Mouse (Mus musculus) CD4-positive, CD25-positive, alpha-beta regulatory T cell (primary cell): Measurements from ENCODE around the gene Eef1akmt4. TPM values are rescaled to one million over a fixed set of nuclear protein-coding genes. Genes with fewer than 3 reads are reported as not detected.

Source experiments
- polyA plus RNA-seq: library from polyadenylated mRNA; unstranded; fragments of 100-300 nt; shearing (Covaris generic); gene quantifications from one replicate; pipeline ENCODE4 v1.2.1, GENCODE M21; 2017

The Eef1akmt4 gene
- 20.3 TPM for polyA plus RNA-seq

DNA sequence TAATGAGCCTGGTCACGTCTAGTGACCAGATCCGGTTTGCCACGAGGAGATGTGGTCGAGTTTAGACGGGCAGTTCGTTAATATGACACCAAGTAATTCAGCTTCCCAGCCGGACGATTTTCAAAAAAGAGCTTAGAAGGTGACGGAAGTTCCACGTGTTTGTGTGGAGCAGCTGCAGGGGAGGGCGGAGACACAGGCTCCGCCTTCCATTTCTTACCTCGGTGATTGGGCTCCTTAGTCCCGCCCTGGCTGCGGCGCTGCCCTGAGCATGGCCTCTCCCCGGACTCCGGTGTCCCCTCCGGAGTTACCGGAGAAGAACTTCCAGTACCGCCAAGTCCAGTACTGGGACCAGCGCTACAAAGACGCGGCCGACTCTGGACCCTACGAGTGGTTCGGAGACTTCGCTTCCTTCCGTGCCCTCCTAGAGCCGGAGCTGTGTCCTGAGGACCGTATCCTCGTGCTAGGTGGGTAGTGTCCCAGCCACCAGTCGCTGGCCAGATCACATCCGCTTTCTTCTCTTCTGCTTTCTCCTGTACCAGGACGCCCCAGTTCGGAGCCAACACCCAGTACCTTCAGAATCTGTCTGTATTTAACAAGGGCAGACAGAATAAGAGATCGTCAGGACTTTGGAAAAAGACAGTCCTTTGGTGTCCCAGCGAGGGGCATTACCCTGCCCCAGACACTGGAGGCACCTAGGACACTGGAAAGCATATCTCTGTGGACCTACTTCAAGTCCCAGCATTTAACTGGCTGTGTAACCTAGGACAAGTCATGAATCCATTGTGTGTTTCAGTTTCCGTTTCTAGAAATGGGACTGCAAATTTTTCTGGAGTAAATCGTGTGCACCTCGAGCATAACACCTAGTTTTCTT lies at the start of gene Eef1akmt4, which contains the start of the genes Gm49333 and Alg3:
TSS of gene Eef1akmt4 (plus strand) at position 237 of the 871 bp plus-strand sequence.
TSS of gene Gm49333 (plus strand) at position 254 of the 871 bp plus-strand sequence.
TSS of gene Alg3 (minus strand) at position 379 of the 871 bp plus-strand sequence.

DNA sequence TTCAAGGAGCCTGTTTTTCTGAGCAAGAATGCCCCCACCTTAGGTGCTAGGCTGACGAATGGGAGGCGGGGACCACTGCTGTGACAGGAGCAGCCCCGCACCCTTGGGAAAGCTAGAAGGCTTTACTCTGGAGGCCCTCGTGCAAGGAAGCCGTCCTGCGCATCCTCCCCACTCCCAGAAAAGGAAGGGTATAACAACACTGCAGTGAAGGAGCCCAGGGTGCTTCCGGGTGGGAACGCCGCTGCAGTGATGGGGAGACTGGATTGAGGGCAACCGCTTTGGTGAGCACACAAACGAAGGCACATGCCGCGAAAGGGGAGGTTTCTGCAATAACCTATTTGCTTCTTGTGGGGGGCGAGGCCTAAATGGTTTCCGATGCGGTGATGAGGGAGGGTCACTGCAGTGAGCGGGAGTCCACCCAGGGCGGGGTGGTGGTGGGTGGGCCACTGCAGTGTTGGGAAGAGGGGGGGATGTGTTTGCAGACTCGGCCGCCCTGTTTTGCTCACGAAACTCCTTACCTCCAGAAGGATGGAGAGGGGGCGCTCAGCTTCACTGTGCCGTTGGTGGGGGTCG lies 21.9 kb upstream of the Eef1akmt4 start, which contains the start of gene Vwa5b2:
TSS of gene Vwa5b2 (plus strand) at position 106 of the 573 bp plus-strand sequence.

DNA sequence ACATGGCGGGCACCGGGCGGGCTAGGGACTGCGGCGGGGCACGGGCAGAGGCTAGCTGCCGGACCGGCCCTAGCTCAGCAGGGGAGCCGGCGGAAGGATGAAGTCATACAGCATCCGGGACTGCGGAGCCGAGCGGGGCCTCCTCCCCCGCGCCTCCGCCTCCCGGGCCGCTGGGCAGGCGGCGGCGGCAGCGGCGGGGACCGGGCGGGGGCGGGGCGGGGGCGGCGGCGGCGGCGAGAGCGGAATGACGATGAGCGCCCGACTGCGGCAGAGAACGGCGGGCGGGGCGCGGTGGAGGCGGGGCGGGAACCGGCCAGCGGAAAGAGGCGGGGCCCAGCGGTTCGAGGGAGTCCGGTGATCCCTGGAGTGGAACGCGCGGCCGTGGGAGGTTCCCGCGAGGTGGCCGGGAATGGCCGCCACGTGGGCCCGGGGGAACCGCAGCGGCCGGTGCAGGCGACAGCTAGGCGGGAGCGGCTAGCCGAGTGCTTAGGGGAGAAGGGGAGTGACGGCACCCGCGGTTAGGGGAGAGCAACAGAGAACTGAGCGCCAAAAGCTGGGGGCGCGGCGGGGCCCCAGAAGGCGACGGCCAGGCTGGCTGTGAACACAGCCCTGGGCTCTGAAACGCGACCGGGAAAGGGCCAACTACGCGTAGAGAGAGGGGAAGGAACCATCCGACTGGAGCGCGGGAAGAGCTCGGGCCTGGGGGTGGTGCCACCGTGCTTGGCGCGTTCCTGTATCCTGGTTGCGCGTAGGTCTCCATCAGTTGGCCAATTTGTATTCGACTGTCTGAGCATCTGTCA lies 10.0 kb downstream of the Eef1akmt4 start, which contains the start of gene Camk2n2:
TSS of gene Camk2n2 (minus strand) at position 97 of the 800 bp plus-strand sequence.

DNA sequence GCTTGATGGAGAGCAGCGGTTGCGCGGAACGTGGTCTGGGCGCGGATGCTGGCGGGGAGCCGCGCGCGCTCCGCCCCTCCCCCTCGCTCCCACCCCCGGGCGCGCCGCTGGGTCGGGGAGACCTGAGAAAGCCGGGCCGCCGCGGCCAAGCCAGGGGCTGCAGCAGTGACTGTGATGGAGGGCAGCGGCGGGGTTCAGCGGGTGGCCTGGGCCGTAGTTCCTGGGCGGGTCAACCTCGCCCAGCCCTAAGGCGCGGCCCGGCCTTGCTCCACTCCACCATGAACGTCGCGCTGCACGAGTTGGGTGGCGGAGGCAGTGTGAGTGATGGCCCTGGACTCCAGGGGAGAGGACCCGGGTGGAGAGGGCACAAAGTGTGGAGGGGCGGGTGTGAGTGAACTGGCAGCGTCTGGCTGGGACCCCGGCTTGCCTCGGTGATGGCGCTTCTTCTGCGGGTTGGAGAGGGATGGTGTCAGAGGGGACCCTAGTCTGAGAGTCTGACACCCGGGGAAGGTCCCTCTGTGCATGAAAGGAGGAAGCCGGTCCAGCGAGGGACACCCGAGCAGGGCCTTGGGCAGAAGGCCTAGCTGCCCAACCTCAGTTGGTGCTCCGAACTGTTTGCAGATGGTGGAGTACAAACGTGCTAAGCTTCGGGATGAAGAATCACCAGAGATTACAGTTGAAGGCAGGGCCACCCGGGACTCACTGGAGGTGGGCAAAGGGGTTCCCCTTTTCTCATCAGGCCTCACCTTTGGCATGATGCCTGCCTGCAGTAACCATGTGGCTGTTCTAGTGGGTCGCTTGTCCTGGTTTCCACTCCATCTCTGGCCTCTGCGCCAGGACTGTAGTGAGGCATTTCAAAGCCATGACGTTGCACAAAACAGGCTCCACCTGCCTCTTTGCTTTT lies 18.6 kb downstream of the Eef1akmt4 start, which contains the start of gene Ece2:
TSS of gene Ece2 (plus strand) at position 98 of the 904 bp plus-strand sequence.

DNA sequence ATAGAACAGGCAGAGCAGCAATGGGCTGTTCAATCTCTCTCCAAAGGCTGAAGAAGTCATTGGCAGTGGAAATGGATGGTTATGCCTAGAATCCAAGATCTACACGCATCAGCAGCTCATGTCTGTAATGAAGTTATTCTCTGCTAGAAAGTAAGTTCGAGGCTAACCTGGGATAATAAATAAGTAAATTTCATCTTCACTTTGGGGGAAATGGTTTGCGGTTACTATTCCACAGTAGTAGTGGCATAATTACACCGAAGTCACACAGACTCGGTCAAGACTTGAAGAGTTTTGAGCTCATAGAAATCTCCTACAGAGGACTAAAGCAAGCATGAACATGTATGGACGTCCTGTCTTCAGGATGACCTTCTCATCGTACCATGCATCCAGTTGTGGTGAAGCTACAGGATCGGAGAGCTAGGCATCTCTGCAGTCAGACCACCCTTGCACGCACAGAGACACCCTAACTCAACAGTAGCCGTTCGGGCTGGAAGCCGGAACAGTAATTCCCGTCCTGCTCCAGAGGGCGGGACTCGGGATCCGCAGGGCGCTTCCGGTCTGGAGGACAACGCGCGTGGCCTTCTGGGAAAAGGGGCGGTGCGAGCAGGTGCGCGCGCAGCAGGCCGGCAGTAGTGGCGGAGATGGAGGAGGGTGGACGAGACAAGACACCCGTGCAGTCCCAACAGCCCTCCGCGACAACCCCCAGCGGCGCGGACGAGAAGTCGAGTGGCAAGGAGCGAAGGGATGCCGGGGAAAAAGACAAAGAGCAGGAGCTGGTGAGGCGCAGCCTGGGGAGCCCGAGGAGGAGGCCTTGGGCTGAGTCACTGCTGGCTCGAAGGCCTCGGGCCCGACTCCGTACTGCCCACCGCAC lies 39.9 kb downstream of the Eef1akmt4 start, which contains the start of gene Psmd2:
TSS of gene Psmd2 (plus strand) at position 577 of the 871 bp plus-strand sequence.

DNA sequence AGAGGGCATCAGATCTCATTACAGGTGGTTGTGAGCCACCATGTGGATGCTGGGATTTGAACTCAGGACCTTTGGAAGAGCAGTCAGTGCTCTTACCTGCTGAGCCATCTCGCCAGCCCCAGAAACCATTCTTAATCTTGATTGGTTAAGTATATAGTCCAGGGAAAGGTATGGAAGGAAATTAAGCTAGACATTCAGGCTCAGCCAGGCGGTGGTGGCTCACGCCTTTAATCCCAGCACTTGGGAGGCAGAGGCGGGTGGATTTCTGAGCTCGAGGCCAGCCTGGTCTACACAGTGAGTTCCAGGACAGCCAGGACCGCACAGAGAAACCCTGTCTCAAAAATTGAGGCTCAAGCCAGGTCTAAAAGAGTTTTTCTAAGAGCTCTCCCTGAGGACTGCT lies 56.6 kb downstream of the Eef1akmt4 start, which contains the start of gene Eif4g1:
TSS of gene Eif4g1 (plus strand) at position 301 of the 400 bp plus-strand sequence.

Other genes with a start within 250 kb of the Eef1akmt4 start
- 32.8 TPM for gene Abcc5, start 185.2 kb upstream of the Eef1akmt4 start, polyA plus RNA-seq
- gene Eif2b5, start 112.8 kb upstream of the Eef1akmt4 start, polyA plus RNA-seq, result 74.1 TPM
- 28.3 TPM for gene Dvl3, start 94.6 kb upstream of the Eef1akmt4 start, polyA plus RNA-seq
- gene Ap2m1, start 76.1 kb upstream of the Eef1akmt4 start, polyA plus RNA-seq, result 410 TPM
- 71.0 TPM for gene Abcf3, start 63.0 kb upstream of the Eef1akmt4 start, polyA plus RNA-seq
- 0.07 TPM for gene Vwa5b2, start 22.1 kb upstream of the Eef1akmt4 start, polyA plus RNA-seq
- not detected for gene Gm49333, start within 50 bp of the Eef1akmt4 start, polyA plus RNA-seq
- 40.1 TPM for gene Alg3, start 142 bp downstream of the Eef1akmt4 start, polyA plus RNA-seq
- 0.28 TPM for gene Camk2n2, start 9.7 kb downstream of the Eef1akmt4 start, polyA plus RNA-seq
- not detected for gene Ece2, start 18.2 kb downstream of the Eef1akmt4 start, polyA plus RNA-seq
- gene Psmd2, start 40.1 kb downstream of the Eef1akmt4 start, polyA plus RNA-seq, result 258 TPM
- gene Eif4g1, start 56.7 kb downstream of the Eef1akmt4 start, polyA plus RNA-seq, result 130 TPM
- 0.95 TPM for gene Fam131a, start 81.6 kb downstream of the Eef1akmt4 start, polyA plus RNA-seq
- gene Polr2h, start 106.1 kb downstream of the Eef1akmt4 start, polyA plus RNA-seq, result 62.2 TPM
- gene Clcn2, start 106.2 kb downstream of the Eef1akmt4 start, polyA plus RNA-seq, result 4.7 TPM
- gene Chrd, start 121.5 kb downstream of the Eef1akmt4 start, polyA plus RNA-seq, result not detected
- gene Thpo, start 122.9 kb downstream of the Eef1akmt4 start, polyA plus RNA-seq, result not detected